ENCODE assay signal across 24 mouse cellular contexts in genomic region chr12:44570070-44570469, GRCm38 (mm10).
DNase-seq lines count a peak whose midpoint lies in the region; ATAC-seq and TF ChIP-seq lines count a peak whose summit lies in the region.
"Had no signal": no experiment of that assay in that cellular context is flagged by ENCODE, and none has a peak within 500 bp of the region (broad histone marks: within the 10 kb centered on the region; RNA-seq: fewer than 3 reads in every experiment).

No protein-coding gene starts in this region.

- no peak overlapping the region for H3K27ac ChIP-seq in kidney, postnatal 0 days
- H3K27ac ChIP-seq in midbrain, embryonic 14.5 days (replicated peaks; ENCODE audit: low read depth, low read length), result no peak overlapping the region
- no peak overlapping the region for H3K27ac ChIP-seq in midbrain, embryonic 10.5 days (replicated peaks)
- no peak overlapping the region for H3K27ac ChIP-seq in forebrain, embryonic 16.5 days (ENCODE audit: low read length)
- H3K27ac ChIP-seq: embryonic facial prominence, embryonic 12.5 days; heart, embryonic 13.5 days; hindbrain, embryonic 15.5 days; limb, embryonic 12.5 days; liver, embryonic 13.5 days had no signal

- no peaks in the 10 kb centered on the region for H3K9me3 ChIP-seq in kidney, postnatal 0 days (replicated peaks; ENCODE audit: low read length)
- H3K9me3 ChIP-seq in midbrain, embryonic 14.5 days (ENCODE audit: control insufficient read depth, low read length), result no peaks in the 10 kb centered on the region
- no peaks in the 10 kb centered on the region for H3K9me3 ChIP-seq in midbrain, embryonic 10.5 days (replicated peaks)
- H3K9me3 ChIP-seq in forebrain, embryonic 16.5 days (ENCODE audit: control insufficient read depth, low read length), result no peaks in the 10 kb centered on the region
- H3K9me3 ChIP-seq: embryonic facial prominence, embryonic 12.5 days; heart, embryonic 13.5 days; hindbrain, embryonic 15.5 days; limb, embryonic 12.5 days; liver, embryonic 13.5 days; megakaryocyte, embryonic 14.5 days had no signal

- no peak overlapping the region for H3K4me2 ChIP-seq in kidney, postnatal 0 days (ENCODE audit: low read length)
- H3K4me2 ChIP-seq in midbrain, embryonic 14.5 days (ENCODE audit: low read length), result no peak overlapping the region
- H3K4me2 ChIP-seq in forebrain, embryonic 16.5 days (ENCODE audit: low read length), result no peak overlapping the region
- H3K4me2 ChIP-seq: embryonic facial prominence, embryonic 12.5 days; heart, embryonic 13.5 days; hindbrain, embryonic 15.5 days; limb, embryonic 12.5 days; liver, embryonic 13.5 days had no signal

- peak; percentile 45 to 59 for DNase-seq in cerebellum, postnatal 10 days
- DNase-seq in cerebellum, adult 9-10 months, result no peak
- DNase-seq in kidney, postnatal 0 days (ENCODE audit: low spot score), result no peak
- no peak for DNase-seq in kidney, postnatal 25 days
- peak; percentile 31 for DNase-seq in midbrain, embryonic 14.5 days
- no peak for DNase-seq in midbrain, embryonic 10.5 days (ENCODE audit: low spot score)
- DNase-seq in natural killer cell, adult 2 months (ENCODE audit: low spot score in 2 of 2), result no peak
- DNase-seq: adrenal gland, postnatal 25 days; cerebellum, adult 11-12 months; gastrocnemius, postnatal 14 days; heart, adult 18-20 months; kidney, adult 18-20 months; kidney, postnatal 10 days; liver, embryonic 13.5 days; lung, postnatal 10 days; thymus, postnatal 14 days had no signal

- H3K27me3 ChIP-seq in kidney, postnatal 0 days (ENCODE audit: insufficient read depth, low read length), result no peaks in the 10 kb centered on the region
- no peaks in the 10 kb centered on the region for H3K27me3 ChIP-seq in midbrain, embryonic 14.5 days (ENCODE audit: control insufficient read depth, insufficient read depth, low read length)
- H3K27me3 ChIP-seq in midbrain, embryonic 10.5 days (ENCODE audit: low read depth, poor library complexity, severe bottlenecking), result no peaks in the 10 kb centered on the region
- no peaks in the 10 kb centered on the region for H3K27me3 ChIP-seq in forebrain, embryonic 16.5 days (replicated peaks; ENCODE audit: control insufficient read depth, insufficient read depth, low read length)
- H3K27me3 ChIP-seq: embryonic facial prominence, embryonic 12.5 days; heart, embryonic 13.5 days; hindbrain, embryonic 15.5 days; limb, embryonic 12.5 days; liver, embryonic 13.5 days; megakaryocyte, embryonic 14.5 days had no signal

- H3K4me3 ChIP-seq in kidney, postnatal 0 days (replicated peaks; ENCODE audit: low read depth, low read length), result no peak overlapping the region
- H3K4me3 ChIP-seq in midbrain, embryonic 14.5 days (replicated peaks; ENCODE audit: low read depth, low read length), result no peak overlapping the region
- no peak overlapping the region for H3K4me3 ChIP-seq in midbrain, embryonic 10.5 days
- no peak overlapping the region for H3K4me3 ChIP-seq in forebrain, embryonic 16.5 days (replicated peaks; ENCODE audit: low read length)
- H3K4me3 ChIP-seq: embryonic facial prominence, embryonic 12.5 days; erythroblast, embryonic 14.5 days; heart, embryonic 13.5 days; hindbrain, embryonic 15.5 days; limb, embryonic 12.5 days; liver, embryonic 13.5 days; megakaryocyte, embryonic 14.5 days had no signal

- no peak overlapping the region for H3K9ac ChIP-seq in kidney, postnatal 0 days (ENCODE audit: low read depth, low read length)
- no peak overlapping the region for H3K9ac ChIP-seq in midbrain, embryonic 14.5 days (replicated peaks; ENCODE audit: low read length)
- H3K9ac ChIP-seq in forebrain, embryonic 16.5 days (replicated peaks; ENCODE audit: low read depth, low read length), result no peak overlapping the region
- H3K9ac ChIP-seq: embryonic facial prominence, embryonic 12.5 days; heart, embryonic 13.5 days; hindbrain, embryonic 15.5 days; limb, embryonic 12.5 days; liver, embryonic 13.5 days had no signal

- ATAC-seq in kidney, postnatal 0 days (replicated peaks; ENCODE audit: low FRiP score, low read depth), result no peak
- ATAC-seq in midbrain, embryonic 14.5 days (ENCODE audit: low FRiP score, low TSS enrichment), result no peak
- 0 out of 2 replicates have a peak, but pooled peaks have one; percentile 38 for ATAC-seq in forebrain, embryonic 16.5 days
- ATAC-seq: CD4-positive, CD25-positive, alpha-beta regulatory T cell, adult 4 months had no signal

- no peaks in the 10 kb centered on the region for H3K4me1 ChIP-seq in kidney, postnatal 0 days (replicated peaks; ENCODE audit: insufficient read depth, low read length)
- H3K4me1 ChIP-seq in midbrain, embryonic 14.5 days (ENCODE audit: control insufficient read depth, insufficient read depth, low read length), result no peaks in the 10 kb centered on the region
- no peaks in the 10 kb centered on the region for H3K4me1 ChIP-seq in midbrain, embryonic 10.5 days
- H3K4me1 ChIP-seq in forebrain, embryonic 16.5 days (replicated peaks; ENCODE audit: control insufficient read depth, insufficient read depth, low read length), result no peaks in the 10 kb centered on the region
- H3K4me1 ChIP-seq: embryonic facial prominence, embryonic 12.5 days; heart, embryonic 13.5 days; hindbrain, embryonic 15.5 days; limb, embryonic 12.5 days; liver, embryonic 13.5 days; megakaryocyte, embryonic 14.5 days had no signal

- no peaks in the 10 kb centered on the region for H3K36me3 ChIP-seq in kidney, postnatal 0 days (ENCODE audit: insufficient read depth, low read length)
- H3K36me3 ChIP-seq in midbrain, embryonic 14.5 days (ENCODE audit: control insufficient read depth, insufficient read depth, low read length), result peaks cover 66% of the 10 kb centered on the region
- peaks cover 31% of the 10 kb centered on the region for H3K36me3 ChIP-seq in midbrain, embryonic 10.5 days
- H3K36me3 ChIP-seq in forebrain, embryonic 16.5 days (ENCODE audit: control insufficient read depth, insufficient read depth), result no peaks in the 10 kb centered on the region; the same call in 1 of the 2 replicates
- H3K36me3 ChIP-seq: embryonic facial prominence, embryonic 12.5 days; heart, embryonic 13.5 days; limb, embryonic 12.5 days; liver, embryonic 13.5 days had no signal

- TF ChIP-seq CTCF in kidney, postnatal 0 days (IDR thresholded peaks at IDR 0.05; ENCODE audit: low read depth), result peak; percentile 17; the same call in 1 of the 2 replicates

- 88% methylated on average over 7 of the region's 7 CpGs for WGBS in kidney, postnatal 0 days
- WGBS in midbrain, embryonic 14.5 days, result 89% methylated on average over 7 of the region's 7 CpGs
- 88% methylated on average over 7 of the region's 7 CpGs for WGBS in midbrain, embryonic 10.5 days
- 84% methylated on average over 7 of the region's 7 CpGs for WGBS in forebrain, embryonic 16.5 days

Comparison
In these comparisons a context has a peak if more than half of its experiments do, and no peak if none do; other contexts are left out.
1. DNase-seq: peak in cerebellum, postnatal 10 days (2 of 2) and midbrain, embryonic 14.5 days (single experiment); none in cerebellum, adult 9-10 months (single experiment), kidney, postnatal 0 days (single experiment), kidney, postnatal 25 days (0 of 2), midbrain, embryonic 10.5 days (single experiment) and natural killer cell, adult 2 months (0 of 2).